Mouse (Mus musculus): ENCODE measurements at regions not wholly inside any gene's neighbourhood (a gene's known extent, or its start where the extent isn't known, plus 50 kb on each side); places are given as distances from the start of the nearest gene placed in this dataset.
A peak's percentile ranks its signal among the peaks of the same experiment; 100 is the strongest.

DNA sequence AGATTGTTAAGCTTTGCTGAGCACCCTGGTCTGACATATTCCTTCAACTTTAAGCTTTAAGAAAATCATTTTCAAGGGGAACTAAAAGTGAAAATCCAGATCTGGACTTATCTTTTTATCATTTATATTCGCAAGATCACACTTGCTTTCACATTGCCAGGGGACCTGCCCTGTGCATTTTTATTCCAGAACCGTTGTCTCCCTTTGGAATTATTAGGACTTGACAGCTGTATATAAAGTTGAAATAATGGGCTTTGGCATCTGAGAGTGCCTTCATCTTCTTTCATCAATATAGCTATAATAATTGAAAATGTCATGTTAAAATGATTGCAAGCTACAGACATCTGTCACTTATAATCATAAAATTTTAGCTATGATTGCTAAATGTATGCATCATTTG is 276.8 kb upstream of the Olfm3 start:
- no peak for DNase-seq

DNA sequence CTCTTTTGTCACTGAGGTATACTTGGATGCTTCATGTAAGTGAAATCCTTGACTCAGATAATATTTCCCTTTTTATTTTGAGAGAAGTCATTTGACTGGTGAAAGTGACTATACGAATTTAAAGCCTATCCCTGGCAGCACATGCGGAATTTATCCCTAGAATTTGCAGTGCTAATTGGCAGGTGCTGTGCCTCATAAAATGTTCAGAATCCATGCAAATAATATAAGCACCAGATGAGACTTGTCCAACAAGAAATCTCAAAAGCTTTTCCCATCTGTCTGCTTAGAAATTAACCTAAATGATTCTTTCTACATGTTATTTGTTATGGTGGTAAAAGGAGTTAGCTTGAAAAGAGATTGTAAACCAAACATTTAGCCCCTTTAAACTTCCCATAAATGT is 268.5 kb upstream of the Olfm3 start:
- no peak for DNase-seq

GRCm38 (mm10) chr3:114647957-114648356 is 255.9 kb upstream of the Olfm3 start:
- DNase-seq, result no peak

DNA sequence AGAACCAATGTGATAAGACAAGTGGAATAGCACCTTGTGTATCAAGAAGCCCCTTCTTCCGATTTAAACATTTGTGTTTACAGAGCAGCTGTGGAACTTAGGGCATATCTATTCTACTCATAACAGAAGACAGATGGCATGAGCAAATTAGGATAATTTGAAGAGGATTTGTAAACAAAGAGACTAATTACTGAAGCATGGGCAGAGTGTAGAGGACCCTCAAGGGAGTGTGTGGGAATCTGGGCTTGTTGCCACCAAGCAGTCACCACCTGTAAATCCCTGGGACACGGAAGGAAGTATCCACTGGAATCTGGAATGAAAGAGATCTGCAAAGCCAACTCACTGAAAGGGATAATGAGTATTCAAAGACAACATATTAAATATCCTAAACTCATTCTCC is 205.9 kb upstream of the Olfm3 start:
- no peak for DNase-seq

- DNase-seq, result peak; percentile 51
Observed at GRCm38 (mm10) chr3:114725131-114725530, 178.7 kb upstream of the Olfm3 start.

GRCm38 (mm10) chr3:114736426-114736825 is 167.5 kb upstream of the Olfm3 start:
- peak; percentile 29 for DNase-seq

DNA sequence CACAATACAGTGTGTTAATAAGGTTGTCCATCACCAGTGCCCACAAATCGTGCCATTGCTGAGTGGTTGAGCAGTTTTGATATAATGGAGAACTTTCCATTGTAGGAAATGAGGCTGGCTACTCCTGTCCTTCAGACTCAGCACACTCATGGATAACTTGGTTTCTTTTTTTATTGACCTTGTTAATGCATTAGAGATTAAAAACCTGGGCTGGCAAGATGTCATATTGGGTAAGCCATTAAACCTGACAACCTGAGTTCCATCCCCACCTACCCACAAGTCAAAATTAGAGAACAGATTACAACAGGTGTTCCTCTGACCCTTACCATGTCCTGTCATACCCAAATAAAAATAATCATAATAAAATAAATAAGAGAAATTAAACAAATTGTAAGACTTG is 159.7 kb upstream of the Olfm3 start:
- peak; percentile 73 for DNase-seq

GRCm38 (mm10) chr3:114745131-114745530 is 158.7 kb upstream of the Olfm3 start:
- DNase-seq, result no peak

DNA sequence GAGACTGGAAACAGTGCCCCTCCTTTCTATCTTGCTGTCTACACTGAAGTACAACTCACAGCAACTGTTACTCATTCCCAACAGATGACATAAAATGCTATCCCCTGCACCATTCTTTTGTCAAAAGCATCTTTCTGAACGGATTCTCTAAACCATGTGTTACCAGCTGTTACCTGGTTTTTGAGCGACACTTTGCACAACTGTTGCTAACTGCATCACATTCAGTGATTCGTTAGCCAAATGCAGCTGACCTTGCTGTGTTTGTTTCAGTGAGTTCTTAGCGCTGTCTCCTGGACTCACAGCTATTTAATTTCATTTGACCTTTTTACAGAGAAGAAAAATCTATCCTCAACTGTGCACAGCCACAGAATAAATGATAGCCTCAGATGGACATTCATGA is 146.6 kb upstream of the Olfm3 start:
- no peak for DNase-seq

DNA sequence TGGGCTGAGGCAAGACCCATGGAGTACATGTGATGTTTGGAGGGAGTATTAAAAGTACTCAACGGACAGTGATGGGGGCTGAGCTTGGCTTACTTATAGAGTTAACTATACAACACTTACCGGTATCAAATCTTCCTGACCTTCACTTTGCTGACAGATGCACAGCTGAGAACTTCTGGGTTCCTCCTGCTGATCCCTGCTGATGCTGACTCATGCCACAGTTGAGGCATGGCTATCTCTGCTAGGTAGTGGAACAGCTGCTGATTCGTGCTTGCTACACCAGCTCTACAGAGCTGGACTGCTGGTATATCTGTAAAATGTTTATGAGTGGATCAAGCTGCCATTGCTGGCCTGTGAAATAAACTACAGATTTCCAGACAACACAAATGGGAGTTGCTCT is 145.3 kb upstream of the Olfm3 start:
- peak; percentile 74 for DNase-seq

GRCm38 (mm10) chr3:114759290-114760002 is 144.4 kb upstream of the Olfm3 start:
- DNase-seq, result peak; percentile 29

DNA sequence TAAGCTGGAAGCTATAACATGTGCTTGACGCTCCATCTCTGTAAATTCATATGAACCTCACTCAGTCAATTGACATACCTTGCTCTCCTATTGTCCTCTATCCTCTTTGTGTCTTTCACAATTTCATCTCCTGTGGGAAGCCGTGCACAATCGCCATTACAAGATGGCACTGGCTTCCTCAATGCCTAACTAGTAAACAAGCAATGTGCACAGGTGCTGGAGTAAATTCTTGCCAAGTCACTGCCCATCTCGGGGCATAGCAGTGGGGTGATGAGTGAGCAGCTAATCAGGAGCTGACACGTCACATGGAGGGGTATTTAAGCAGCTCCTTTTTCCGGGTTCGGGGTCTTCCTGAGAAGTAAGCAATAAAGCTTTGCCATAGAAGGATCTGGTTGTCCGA is 141.5 kb upstream of the Olfm3 start:
- DNase-seq, result peak; percentile 75

DNA sequence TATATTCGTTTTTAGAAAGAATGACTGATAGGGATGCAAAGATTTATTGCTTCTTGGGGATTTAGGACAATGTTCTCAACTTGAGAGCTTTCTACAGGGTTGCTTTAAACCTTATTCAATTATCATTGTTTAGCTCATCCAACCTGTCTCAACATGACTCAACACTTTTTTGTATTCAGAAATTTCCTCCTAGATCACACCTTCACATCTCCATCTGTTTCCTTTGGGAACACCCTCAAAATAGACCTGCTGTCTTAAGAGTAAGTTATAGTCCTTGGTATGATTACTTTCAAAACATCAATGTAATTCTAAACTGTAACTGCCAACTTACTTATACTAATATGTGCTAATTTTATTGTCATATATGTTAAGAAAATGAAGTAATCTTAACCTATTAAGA is 114.8 kb upstream of the Olfm3 start:
- DNase-seq, result no peak

DNA sequence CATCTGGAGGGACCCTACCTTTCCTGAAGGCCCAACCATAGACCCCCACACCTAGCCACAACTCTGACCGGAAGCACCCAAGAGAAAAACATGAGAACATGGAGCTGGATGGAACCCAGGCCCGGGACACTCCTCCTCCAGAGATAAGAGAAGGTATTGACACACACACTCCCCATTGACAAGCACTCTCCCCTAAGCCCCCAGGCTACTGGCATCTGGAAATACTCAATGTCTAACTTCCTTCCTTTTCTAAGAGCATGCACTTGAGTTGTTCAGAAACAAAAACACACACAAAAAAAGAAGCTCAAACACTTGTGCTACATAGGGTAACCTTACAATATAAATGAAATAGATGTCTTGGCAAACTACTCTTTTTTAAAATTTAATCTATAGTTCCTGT is 113.9 kb upstream of the Olfm3 start:
- DNase-seq, result peak; percentile 46

DNA sequence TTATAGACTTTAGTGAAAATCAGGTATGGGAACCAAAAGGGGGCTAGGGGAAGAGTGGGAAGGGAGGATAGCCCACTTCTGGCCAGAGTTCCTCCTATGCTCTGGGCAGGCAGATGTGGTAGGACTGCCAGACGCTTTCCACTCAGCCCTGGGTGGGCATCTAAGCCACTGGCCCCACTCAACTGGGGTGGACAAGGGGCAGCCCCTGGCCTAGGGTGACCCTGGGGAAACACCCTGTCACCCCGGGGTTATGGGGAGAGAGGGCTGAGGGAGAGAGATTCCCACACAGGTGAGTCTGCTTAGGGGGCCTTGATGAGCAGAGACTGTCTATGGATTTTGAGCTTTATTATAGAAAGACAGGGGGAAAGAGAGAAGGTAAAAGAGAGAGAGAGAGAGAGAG is 70.8 kb upstream of the Olfm3 start:
- DNase-seq, result no peak
